Mouse (Mus musculus) hindlimb bud, embryonic 11.5 days (tissue): ENCODE measurements around the gene Fuca2.
"Not testable (repeated sequence)": the region's sequence is repeated elsewhere in the genome, so short reads cannot be mapped to it uniquely, and the experiment has no call there.

Experiments
- DNase-seq: peaks from one replicate; pipeline ENCODE4 v3.0.0-alpha.2; 2012; ENCODE audit warnings: low read depth, low spot score; ENCODE audit errors: extremely low spot score

The Fuca2 gene

DNA sequence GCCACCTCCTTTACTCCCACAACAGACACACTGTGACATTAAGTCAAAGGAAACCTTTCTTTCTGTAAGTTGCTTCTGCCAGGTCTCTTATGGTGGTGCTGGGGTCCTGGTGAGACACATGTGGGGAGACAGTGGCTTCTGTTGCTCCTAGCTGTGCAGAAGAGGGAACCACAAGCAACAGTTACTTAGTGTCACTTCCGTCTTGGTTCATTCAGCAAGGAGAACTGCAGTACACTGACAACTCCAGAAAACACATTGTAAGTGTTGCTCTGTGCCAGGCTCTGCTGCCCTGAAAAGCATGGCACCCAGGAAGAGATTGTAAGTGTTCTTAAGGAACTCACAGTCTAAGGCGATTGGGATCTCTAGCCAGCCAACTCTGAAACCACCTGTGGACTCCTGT is at the start of gene Fuca2:
TSS of gene Fuca2 (plus strand) at position 210 of the 400 bp plus-strand sequence.
- DNase-seq = no peak

DNA sequence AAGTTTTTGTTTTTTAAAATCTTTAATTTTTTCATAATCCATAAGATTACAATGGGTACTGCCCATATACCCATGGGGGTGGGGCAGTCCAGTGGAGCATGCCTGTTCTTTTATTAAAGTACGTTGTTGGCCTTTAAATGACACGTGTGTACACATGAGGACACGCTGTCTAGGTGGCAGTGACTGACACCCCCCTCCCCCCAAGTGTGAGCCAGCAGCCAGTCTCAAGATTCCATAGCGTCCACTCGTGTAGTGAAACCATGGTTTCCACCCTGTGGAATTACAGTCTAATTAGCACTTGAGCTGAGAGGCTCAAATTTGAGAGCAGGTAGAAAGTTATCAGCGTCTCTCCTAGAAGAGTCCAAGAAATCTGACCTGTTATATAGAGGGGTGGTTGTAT is 47.7 kb upstream of the Fuca2 start:
- DNase-seq = no peak

DNA sequence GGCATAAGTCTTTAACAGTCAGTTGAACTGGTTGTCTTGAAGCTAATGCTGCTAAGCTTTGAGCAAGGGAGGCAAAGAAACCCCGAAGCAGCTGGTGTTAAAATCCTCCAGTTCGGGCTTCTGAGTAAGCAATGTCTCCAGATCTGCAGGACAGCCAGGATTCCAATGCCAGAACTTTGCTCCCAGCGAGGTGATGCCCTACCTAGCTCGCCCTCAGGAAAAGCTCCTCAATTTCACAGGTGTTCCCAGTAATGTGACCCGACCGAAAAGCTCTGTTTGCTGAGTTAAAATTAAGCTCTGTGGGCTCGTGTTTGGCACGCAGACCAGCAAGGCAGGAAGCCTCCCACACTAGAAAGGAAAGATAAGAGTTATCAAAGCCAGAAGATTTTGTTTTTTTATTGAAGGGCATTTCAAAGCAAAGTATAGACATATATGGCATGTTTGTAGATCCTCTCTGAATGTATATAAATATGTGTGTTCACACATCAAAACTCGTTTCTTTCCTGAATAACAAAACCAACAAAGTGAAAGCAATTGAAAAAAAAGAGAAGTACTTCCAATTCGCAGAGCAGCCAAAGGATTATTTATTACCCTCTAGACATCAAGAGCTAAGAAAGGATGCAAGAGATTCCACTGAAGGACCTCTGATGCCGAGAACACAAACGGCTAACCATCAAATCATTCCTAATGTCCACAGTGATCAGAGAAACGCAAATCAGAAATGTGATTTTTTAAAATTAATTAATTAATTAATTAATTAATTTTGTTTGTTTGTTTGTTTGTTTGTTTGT is 45.9 kb upstream of the Fuca2 start:
- no peak for DNase-seq

DNA sequence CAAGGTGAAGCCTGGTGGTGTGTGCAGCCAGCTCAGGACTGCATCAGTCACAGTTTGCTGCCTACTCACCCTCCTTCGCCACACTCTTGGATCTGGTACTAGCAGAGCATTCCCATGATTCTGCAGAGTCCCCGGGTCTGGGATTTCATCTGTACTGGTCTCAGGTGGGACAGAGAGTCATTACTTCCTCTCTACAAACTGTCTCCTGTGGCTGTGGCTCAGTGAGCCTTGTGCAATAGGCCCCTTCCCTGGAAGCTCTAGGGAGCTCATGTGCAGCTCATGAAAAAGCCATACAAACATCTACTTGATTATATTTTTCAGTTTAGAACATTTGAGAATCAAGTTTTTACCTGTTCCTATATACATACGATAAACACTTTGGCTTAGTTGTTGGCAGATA is 35.0 kb upstream of the Fuca2 start:
- DNase-seq = not testable (repeated sequence)

DNA sequence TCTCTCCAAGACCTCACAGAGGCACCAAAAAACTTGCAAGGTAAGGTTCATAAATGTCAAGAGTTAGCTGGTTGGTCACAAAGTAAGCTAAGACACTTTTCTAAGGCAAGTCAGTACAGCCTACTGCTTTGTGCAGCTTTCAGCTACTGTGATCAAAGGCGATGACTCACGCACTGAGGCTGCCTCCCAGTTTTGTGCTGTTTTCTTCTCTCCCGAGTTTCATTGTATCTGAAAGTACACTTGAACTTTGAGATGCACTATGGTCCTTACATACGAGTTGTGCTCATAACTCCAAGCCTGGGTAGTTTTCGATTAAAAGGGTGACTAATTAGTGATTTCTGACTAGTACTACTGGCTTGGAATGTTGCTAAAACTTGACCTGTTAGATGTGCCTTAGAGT is 32.4 kb upstream of the Fuca2 start:
- no peak for DNase-seq

DNA sequence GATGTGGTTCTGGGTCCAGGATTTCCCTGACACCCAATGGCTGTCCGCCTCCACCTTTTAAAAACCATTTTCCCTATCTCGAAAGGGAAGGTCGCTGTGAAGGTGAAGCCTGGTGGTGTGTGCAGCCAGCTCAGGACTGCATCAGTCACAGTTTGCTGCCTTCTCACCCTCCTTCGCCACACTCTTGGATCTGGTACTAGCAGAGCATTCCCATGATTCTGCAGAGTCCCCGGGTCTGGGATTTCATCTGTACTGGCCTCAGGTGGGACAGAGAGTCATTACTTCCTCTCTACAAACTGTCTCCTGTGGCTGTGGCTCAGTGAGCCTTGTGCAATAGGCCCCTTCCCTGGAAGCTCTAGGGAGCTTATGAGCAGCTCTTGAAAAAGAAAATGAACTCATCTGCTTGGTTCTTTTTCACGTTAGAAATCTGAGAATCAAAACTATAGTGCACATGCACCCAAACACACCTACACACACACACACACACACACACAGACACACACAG is 31.3 kb upstream of the Fuca2 start:
- not testable (repeated sequence) for DNase-seq

DNA sequence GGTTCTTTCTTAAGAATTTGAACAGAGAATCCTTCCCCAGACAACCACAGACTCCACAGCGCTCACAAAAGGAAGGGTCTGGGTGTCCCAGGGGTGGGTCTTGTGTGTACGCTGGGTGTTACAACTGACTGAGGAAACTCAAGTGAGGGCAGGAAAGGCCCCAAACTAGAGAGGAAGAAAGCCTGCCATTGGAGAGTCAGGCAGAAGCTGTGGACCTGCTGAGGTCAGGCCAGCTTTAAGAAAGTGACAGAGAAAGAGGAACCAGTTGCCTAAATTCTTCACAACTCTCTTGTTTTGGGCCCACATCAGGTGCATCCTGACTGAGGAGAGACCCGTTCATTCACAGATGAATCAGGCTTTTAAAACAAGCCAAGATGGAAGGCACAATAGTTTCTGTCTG is 29.1 kb upstream of the Fuca2 start:
- DNase-seq = no peak

DNA sequence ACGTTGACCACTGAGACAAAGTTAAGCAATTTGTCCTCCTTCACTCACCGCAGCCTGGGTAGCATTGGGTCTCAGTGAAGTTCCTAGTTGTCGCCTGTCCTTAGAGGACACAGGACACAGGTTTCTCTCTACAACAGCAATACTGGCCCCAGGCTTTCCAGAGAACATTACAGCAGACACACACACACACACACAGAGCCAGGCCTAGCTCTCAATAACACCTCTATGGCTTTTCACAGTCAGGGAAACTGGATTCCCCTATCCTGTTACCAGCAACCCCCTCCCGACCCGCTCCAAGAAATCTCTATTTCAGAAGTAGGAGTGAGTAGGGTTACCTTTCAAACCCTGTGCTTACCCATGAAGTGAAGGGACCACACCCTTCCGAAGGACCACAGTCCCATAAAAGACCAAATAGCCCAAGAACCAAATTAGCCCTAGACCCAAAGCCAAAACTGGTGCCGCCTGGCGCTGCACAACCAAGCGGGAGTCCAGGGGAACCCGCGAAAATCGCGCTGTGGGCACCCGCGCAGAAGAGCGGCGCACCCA is 26.0 kb upstream of the Fuca2 start:
- no peak for DNase-seq

DNA sequence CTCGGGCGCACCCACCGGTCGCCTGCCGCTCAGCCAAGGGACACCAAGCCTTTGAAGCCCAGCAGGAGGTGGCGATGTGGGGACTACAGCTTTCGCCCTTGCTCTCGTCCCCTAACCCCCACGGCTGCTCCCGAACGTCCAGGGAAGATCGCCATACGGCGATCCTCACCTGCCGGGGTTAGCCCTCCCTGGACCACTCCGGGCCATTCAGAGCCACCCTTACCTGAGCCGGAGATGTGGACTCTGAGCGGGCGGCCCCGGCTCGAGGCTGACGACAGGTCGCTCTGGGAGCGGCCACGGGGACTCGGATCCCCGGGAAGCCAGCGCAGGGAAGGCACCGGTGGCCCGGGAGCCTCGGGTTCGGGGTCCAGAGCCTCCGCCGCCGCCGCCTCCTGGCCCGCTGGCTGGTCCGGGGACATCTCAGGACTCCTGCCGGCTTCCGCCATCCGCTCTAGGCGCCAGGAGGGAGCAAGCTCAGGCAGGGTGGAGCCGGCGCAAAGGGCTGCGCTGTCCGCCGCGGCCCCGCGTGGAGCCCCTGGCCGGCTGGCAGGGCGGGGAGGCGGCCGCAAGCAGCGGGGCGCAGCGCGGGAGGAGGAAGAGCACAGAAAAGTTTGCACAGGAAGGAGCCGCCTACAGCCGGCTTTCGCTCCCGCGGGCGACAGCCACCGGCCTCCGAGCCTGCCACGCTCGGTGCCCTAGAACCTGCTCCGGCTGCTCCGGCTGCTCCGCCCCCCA is 25.3 kb upstream of the Fuca2 start, which contains the start of gene Phactr2:
TSS of gene Phactr2 (minus strand) at position 580 of the 735 bp plus-strand sequence.
- DNase-seq = no peak

DNA sequence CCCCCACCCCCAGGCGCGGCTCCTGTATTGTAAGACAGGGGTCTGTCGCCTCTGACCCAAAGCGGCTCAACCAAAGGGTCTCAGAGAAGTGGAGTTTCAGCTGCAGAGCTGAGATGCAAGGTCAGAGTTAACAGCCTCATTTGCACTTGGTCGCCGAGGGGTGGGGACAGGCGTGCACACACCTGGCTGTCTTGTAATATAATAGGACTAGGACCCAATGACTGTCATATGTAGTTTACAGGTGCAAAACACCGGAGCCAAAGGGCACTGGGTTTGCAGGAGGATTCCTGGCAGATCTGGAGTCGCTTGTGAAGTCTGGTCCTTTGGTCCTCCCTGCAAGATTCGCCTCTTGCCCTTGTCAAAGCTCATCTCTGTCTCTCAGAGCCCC is 24.8 kb upstream of the Fuca2 start:
- no peak for DNase-seq

DNA sequence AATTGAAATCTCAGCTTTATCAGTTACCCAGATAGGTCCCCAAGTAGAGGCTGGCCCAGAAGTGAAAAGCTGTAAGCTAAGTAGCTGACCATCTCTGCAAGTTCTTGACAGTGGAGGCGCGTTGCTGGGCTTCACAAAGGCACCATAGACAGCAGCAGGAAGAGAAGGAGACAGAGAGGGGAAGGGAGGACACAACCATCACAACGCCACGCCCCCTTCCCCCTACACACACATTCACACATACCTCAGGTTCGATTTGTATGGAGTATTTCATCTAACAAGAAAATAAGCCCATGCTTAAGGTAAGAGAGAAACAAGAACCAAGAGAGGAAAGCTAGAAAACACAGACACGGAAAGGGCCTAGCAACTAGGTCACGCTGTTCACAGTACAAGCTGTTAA is 24.2 kb upstream of the Fuca2 start:
- DNase-seq = no peak

DNA sequence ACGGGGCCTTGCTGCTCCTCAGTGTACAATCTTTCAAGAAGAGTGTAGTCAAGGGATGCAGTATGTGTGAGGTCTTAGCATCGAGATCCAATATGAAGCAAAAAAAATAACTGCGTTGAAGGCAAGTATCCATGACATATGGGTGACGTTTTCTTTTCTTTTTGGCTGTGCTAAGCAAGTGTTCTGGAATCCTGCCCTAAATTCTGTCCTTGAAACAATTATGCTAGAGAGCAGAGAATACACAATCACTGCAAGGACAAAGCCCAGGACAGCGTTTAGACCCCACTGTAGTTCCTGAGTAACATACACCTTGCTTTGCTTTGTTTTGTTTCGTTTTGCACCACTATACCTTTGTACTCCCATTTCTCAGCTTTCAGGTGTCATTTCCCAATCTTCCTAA is 20.0 kb upstream of the Fuca2 start:
- no peak for DNase-seq

DNA sequence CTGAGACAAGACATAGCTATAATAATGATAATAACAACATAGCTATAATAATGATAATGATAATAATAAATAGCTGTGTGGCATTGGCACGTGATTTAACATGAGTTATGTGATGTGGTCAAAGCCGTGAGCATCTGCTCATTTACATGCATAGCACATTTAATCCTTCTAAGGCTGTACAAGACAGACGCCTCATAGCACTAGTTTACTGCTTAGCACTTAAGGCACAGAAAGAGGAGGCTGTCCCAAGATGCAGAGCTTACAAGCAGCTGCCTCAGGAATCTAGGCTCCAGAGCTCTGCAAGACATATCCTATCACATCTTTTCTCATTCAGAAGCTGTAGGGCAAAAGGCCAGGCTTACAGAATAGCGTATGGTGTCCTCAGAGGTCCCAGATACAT is 13.4 kb upstream of the Fuca2 start:
- no peak for DNase-seq

DNA sequence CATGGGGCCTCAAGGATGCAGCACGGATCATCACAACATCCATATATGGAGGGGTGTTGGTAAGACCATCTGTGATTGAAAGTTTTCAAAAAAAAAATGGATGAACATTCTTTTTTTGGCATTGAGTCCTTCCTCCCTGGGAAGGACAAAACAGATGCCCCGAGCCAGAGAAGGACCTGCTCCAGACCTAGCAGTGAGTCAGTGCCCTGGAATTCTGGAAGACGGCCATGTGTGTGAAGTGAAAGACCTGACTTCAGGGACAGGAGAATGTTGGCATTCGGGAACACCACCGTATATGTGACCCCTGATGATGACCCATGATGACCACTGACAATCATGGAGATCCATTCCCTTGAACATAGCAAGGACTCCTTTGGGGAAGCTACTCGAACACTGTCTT is 9.7 kb upstream of the Fuca2 start:
- DNase-seq = no peak

DNA sequence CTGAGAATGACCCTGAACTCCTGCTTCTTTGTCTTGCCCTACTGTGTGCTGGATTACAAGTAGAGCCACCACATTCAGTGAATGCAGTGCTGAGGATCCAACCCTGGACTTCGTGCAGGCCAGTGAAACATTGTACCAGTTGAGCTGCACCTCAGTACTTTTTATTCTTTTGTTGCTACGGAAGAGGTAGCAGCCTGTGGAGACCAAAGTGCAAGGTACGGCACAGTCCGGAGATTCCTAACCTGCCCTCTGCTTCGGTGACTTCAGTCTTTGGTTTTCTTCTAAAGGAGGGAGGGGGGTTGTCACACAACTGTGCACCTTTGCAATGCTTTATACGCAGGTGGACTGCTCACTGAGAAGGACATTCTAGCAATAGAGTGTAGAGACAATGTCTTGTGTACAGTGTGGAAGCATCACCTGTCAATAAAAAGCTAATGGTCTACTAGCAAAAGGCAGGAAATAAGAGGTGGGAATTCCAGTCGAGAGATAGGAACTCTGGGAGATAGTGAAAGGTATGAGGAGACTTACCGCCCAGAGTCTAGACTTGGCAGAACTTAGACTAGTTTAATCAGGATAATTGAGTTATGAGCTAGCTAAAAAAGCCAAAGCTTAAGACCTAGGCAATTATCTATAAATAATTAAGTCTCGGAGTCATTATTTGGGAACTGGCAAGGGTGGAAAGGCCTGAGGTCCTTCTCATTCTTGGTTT is 5.2 kb upstream of the Fuca2 start:
- DNase-seq = no peak

DNA sequence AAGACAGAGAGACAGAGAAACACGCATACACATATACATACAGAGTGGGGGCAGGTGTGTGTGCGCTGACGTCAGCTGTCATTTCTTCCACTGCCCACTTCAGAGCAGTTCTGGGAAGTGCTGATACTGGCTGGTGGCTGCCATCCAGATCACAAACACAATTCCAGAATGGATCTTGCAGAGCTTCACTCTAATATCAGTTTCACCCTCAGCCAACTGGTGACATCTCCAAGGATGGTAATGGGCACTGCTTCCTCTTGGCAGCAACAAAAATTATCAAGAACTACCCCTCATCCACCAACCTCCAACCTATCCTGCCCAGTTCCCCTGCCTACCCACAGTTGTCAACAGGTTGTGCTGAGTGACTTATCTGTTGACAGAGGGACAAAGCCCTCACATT is 3.0 kb upstream of the Fuca2 start:
- DNase-seq = no peak

DNA sequence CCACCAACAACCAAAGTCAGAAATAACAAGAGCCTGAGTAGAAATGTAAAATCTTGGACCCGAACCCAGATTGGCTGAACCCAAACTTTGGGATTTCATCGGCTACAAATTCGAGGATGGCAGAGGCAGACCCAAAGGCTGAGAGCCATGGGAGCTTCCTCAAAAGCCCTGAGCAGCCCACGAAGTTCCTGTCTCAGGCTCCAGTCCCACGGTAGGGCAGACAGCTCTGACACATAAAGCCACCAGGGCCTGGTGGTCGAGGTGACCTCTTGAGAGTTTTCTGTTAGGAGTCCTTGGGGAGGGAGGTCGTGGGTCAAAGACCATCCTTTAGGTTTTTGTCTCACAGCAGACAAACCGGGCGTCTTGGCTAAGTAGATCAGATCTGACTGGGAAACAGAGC is 1.1 kb downstream of the Fuca2 start:
- no peak for DNase-seq

DNA sequence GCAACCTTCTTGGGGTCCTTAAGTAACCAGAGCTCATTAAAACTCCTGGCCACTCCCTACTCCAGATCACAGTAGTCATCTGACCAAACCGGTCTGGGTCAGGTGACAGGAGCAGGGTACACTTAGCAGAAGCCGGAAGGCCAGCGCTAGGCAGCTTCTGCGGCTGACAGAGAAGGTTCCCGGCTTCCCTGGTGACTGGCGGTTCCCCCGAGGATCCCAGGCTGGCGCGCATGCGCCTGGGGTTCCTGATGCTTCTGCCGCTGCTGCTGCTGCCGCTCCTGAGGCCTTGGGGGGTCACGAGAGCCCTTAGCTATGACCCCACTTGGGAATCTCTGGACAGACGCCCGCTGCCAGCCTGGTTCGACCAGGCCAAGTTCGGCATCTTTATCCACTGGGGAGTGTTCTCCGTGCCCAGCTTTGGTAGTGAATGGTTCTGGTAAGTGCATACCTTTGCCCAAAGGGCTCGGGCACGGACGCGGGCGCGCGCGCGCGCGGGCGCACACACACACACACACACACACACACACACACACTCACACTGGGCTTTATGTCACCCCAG is 1.7 kb downstream of the Fuca2 start:
- DNase-seq = peak; percentile 56

DNA sequence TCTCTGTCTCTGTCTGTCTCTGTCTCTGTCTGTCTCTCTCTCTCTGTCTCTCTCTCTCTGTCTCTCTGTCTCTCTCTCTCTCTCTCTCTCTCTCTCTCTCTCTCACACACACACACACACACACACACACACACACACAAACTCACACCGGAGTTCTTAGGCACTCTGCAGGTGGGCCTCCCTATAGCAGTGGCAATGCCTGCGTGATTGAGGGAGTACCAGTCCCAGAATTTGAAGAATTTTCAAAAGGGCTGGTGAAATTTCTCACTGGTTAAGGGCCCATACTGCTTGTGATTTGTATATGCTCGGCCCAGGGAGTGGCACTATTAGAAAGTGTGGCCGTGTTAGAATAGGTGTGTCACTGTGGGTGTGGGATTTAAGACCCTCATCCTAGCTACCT is 2.2 kb downstream of the Fuca2 start:
- not testable (repeated sequence) for DNase-seq

DNA sequence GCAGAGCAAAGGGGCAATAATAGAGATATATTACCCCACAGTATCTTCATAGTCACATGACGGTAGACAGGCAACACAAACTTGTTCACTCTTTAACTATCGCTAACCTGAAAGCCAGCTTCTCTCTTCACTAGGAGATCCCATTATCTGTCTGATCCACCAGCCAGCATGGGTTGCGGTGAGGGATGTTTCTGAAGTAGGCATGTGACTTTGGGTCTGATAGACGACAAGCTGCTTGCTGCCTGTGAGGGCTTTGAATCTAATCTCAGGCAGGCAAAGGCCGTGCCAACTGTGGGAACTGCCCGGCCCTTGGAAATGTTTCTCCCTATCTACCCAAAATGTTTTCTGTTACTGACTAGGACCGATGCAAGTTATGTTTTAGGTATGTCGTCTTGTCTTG is 3.0 kb downstream of the Fuca2 start:
- no peak for DNase-seq

DNA sequence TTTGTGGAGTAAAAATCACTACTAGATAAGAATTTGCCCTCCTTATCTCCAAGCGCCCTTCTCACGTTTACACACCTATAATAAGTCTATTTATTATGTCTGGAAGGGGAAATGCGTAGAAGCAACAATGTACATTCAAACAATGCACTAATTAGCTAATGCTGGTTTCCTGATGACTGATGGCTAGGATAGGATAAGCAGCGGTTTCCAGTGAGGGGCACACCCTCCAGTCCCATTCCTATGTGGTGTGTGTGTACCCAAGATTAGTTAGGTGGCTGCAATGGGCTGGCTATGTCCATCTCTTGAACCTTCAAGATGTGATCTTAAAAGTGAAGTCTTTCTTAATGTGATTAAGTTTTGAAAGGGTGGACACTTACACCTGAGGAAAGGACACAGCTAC is 22.5 kb downstream of the Fuca2 start:
- DNase-seq = no peak
